Mouse (Mus musculus) kidney, adult 10 weeks (tissue): ENCODE data around the gene Tsga8. TPM values are rescaled to one million over a fixed set of nuclear protein-coding genes. Genes with fewer than 3 reads are reported as not detected.

Experiments
- polyA plus RNA-seq: library from polyadenylated mRNA; stranded (reverse); fragments of 350-450 nt; fragmentation: Illumina TruSeq; extraction: RNeasy Lipid Tissue Mini Kit (QIAGEN cat#74804); gene quantifications from one replicate; pipeline ENCODE4 v1.2.3, GENCODE M21; 2014; ENCODE audit warnings: low read depth, low replicate concordance

Tsga8 gene
- polyA plus RNA-seq: not detected

GRCm38 (mm10) chrX:83487598-83487997 is at the start of gene Tsga8:
Gene Tsga8 (minus strand): TSS chrX:83487924.

